Mouse (Mus musculus): ENCODE measurements around the gene Stip1. TPM values are rescaled to one million over a fixed set of nuclear protein-coding genes. Genes with fewer than 3 reads are reported as not detected.
A peak's percentile ranks its signal among the peaks of the same experiment; 100 is the strongest.

Stip1 gene
- polyA plus RNA-seq, 1 experiment from 2014 or later = 207 TPM

GRCm38 (mm10) chr19:6989251-6989650, 50.5 kb downstream of the Stip1 start:
- H3K9me3 ChIP-seq = no peaks in the 10 kb centered on the region
- H3K27ac ChIP-seq = no peak overlapping the region
- H3K4me1 ChIP-seq = peaks cover 40% of the 10 kb centered on the region
- H3K4me2 ChIP-seq = no peak overlapping the region
- WGBS = 91% methylated on average over 8 of the region's 8 CpGs
- H3K9ac ChIP-seq = no peak overlapping the region
- no peak for ATAC-seq (ENCODE audit: insufficient number of reproducible peaks, low FRiP score, low TSS enrichment, low read depth)
- H3K36me3 ChIP-seq = peaks cover 14% of the 10 kb centered on the region
- H3K27me3 ChIP-seq = no peaks in the 10 kb centered on the region
- H3K4me3 ChIP-seq = no peak overlapping the region

- H3K9ac ChIP-seq = peak overlapping the region; percentile 93
- peak overlapping the region; percentile 90 for H3K27ac ChIP-seq
- H3K36me3 ChIP-seq = peaks cover 24% of the 10 kb centered on the region
- peaks cover 33% of the 10 kb centered on the region for H3K4me1 ChIP-seq
- peak overlapping the region; percentile 83 for H3K4me2 ChIP-seq
- no peaks in the 10 kb centered on the region for H3K9me3 ChIP-seq
- ATAC-seq (ENCODE audit: insufficient number of reproducible peaks, low FRiP score, low TSS enrichment, low read depth) = no peak
- peak overlapping the region; percentile 91 for H3K4me3 ChIP-seq
- 5% methylated on average over 8 of the region's 8 CpGs for WGBS
- no peaks in the 10 kb centered on the region for H3K27me3 ChIP-seq
Measured at GRCm38 (mm10) chr19:6987904-6988285, 51.9 kb downstream of the Stip1 start.

- under 1% methylated on average over 70 of the region's 85 CpGs for WGBS
- ATAC-seq (ENCODE audit: insufficient number of reproducible peaks, low FRiP score, low TSS enrichment, low read depth) = peak; percentile 35; the same call in 1 of the 2 replicates
- H3K9me3 ChIP-seq = no peaks in the 10 kb centered on the region
- H3K27ac ChIP-seq = peak within 1 kb of the TSS; percentile 90
- peak within 1 kb of the TSS; percentile 93 for H3K9ac ChIP-seq
- H3K36me3 ChIP-seq = peaks cover 30% of the 10 kb centered on the region
- no peaks in the 10 kb centered on the region for H3K27me3 ChIP-seq
- peak within 1 kb of the TSS; percentile 91 for H3K4me3 ChIP-seq
- H3K4me1 ChIP-seq = peaks cover 30% of the 10 kb centered on the region
- peak within 1 kb of the TSS; percentile 83 for H3K4me2 ChIP-seq
Measured at GRCm38 (mm10) chr19:6987061-6987903, 52.5 kb downstream of the Stip1 start, which contains the start of gene Vegfb. Vegfb (minus strand) TSS chr19:6987651.

- Histone ChIP-seq H3K36me3 (peaks cover 36% of the 10 kb centered on the region), H3K9ac (peak overlapping the region; percentile 93; the same call in 1 of the 2 replicates), H3K4me3 (peak overlapping the region; percentile 91), H3K4me1 (peaks cover 26% of the 10 kb centered on the region), H3K27ac (peak overlapping the region; percentile 90; the same call in 1 of the 2 replicates), H3K9me3 (no peaks in the 10 kb centered on the region), H3K27me3 (no peaks in the 10 kb centered on the region), H3K4me2 (peak overlapping the region; percentile 83)
- no peak for ATAC-seq (ENCODE audit: insufficient number of reproducible peaks, low FRiP score, low TSS enrichment, low read depth)
- WGBS = 76% methylated on average over 10 of the region's 10 CpGs
Measured at GRCm38 (mm10) chr19:6985951-6986708, 53.6 kb downstream of the Stip1 start.

- no peaks in the 10 kb centered on the region for H3K27me3 ChIP-seq
- H3K9me3 ChIP-seq = no peaks in the 10 kb centered on the region
- no peak overlapping the region for H3K4me3 ChIP-seq
- H3K4me1 ChIP-seq = peaks cover 30% of the 10 kb centered on the region
- peaks cover 36% of the 10 kb centered on the region for H3K36me3 ChIP-seq
- H3K27ac ChIP-seq = no peak overlapping the region
- 85% methylated on average over 19 of the region's 19 CpGs for WGBS
- no peak overlapping the region for H3K4me2 ChIP-seq
- H3K9ac ChIP-seq = no peak overlapping the region
- no peak for ATAC-seq (ENCODE audit: insufficient number of reproducible peaks, low FRiP score, low TSS enrichment, low read depth)
Measured at GRCm38 (mm10) chr19:6985300-6985699, 54.5 kb downstream of the Stip1 start.

- WGBS = 95% methylated on average over 5 of the region's 5 CpGs
- H3K27me3 ChIP-seq = no peaks in the 10 kb centered on the region
- no peak overlapping the region for H3K4me3 ChIP-seq
- H3K9me3 ChIP-seq = no peaks in the 10 kb centered on the region
- H3K36me3 ChIP-seq = peaks cover 36% of the 10 kb centered on the region
- no peak for ATAC-seq (ENCODE audit: insufficient number of reproducible peaks, low FRiP score, low TSS enrichment, low read depth)
- H3K4me1 ChIP-seq = peaks cover 41% of the 10 kb centered on the region
- no peak overlapping the region for H3K9ac ChIP-seq
- H3K4me2 ChIP-seq = no peak overlapping the region
- H3K27ac ChIP-seq = no peak overlapping the region
Measured at GRCm38 (mm10) chr19:6983621-6984020, 56.1 kb downstream of the Stip1 start.

- Histone ChIP-seq H3K4me1 (peaks cover 46% of the 10 kb centered on the region), H3K27me3 (no peaks in the 10 kb centered on the region), H3K27ac (no peak overlapping the region), H3K9me3 (no peaks in the 10 kb centered on the region), H3K4me3 (no peak overlapping the region), H3K4me2 (peak overlapping the region; percentile 68; the same call in 1 of the 2 replicates), H3K9ac (no peak overlapping the region), H3K36me3 (peaks cover 50% of the 10 kb centered on the region)
- ATAC-seq (ENCODE audit: insufficient number of reproducible peaks, low FRiP score, low TSS enrichment, low read depth) = no peak
- 92% methylated on average over 4 of the region's 4 CpGs for WGBS
Measured at GRCm38 (mm10) chr19:6981465-6981864, 58.3 kb downstream of the Stip1 start.

GRCm38 (mm10) chr19:6980381-6981093, 59.2 kb downstream of the Stip1 start, which contains the start of gene Fkbp2:
Fkbp2 (minus strand) TSS chr19:6980501.
- ATAC-seq (ENCODE audit: insufficient number of reproducible peaks, low FRiP score, low TSS enrichment, low read depth) = peak; percentile 90
- Histone ChIP-seq H3K27me3 (no peaks in the 10 kb centered on the region), H3K27ac (peak within 1 kb of the TSS; percentile 95), H3K4me2 (peak within 1 kb of the TSS; percentile 68), H3K4me3 (peak within 1 kb of the TSS; percentile 85), H3K9me3 (no peaks in the 10 kb centered on the region), H3K9ac (peak within 1 kb of the TSS; percentile 75), H3K4me1 (peaks cover 48% of the 10 kb centered on the region), H3K36me3 (peaks cover 47% of the 10 kb centered on the region)
- WGBS = under 1% methylated on average over 38 of the region's 38 CpGs

- Histone ChIP-seq H3K4me2 (peak overlapping the region; percentile 68), H3K27me3 (no peaks in the 10 kb centered on the region), H3K4me1 (peaks cover 48% of the 10 kb centered on the region), H3K27ac (peak overlapping the region; percentile 95), H3K9ac (peak overlapping the region; percentile 75), H3K9me3 (no peaks in the 10 kb centered on the region), H3K4me3 (peak overlapping the region; percentile 85), H3K36me3 (peaks cover 39% of the 10 kb centered on the region)
- WGBS = 1% methylated on average over 58 of the region's 59 CpGs
- ATAC-seq (ENCODE audit: insufficient number of reproducible peaks, low FRiP score, low TSS enrichment, low read depth) = peak; percentile 91
Measured at GRCm38 (mm10) chr19:6979486-6980380, 60.0 kb downstream of the Stip1 start.

GRCm38 (mm10) chr19:6979001-6979479, 60.7 kb downstream of the Stip1 start:
- ATAC-seq (ENCODE audit: insufficient number of reproducible peaks, low FRiP score, low TSS enrichment, low read depth) = no peak
- H3K4me1 ChIP-seq = peaks cover 49% of the 10 kb centered on the region
- WGBS = 15% methylated on average over 11 of the region's 11 CpGs
- H3K4me3 ChIP-seq = peak overlapping the region; percentile 85
- H3K27ac ChIP-seq = peak overlapping the region; percentile 83
- H3K36me3 ChIP-seq = peaks cover 35% of the 10 kb centered on the region
- H3K9me3 ChIP-seq = no peaks in the 10 kb centered on the region
- peak overlapping the region; percentile 68 for H3K4me2 ChIP-seq
- H3K9ac ChIP-seq = peak overlapping the region; percentile 37
- H3K27me3 ChIP-seq = no peaks in the 10 kb centered on the region
